Mouse (Mus musculus) kidney, adult 2 months (tissue): ENCODE data around the gene Gm14435. TPM values are rescaled to one million over a fixed set of nuclear protein-coding genes. Genes with fewer than 3 reads are reported as not detected.
"Not testable (repeated sequence)": the region's sequence is repeated elsewhere in the genome, so short reads cannot be mapped to it uniquely, and the experiment has no call there.

Source experiments
- DNase-seq: peaks from one replicate; pipeline ENCODE4 v3.0.0; 2021
- H3K27ac ChIP-seq: fragments of 200-500 bp; 2 replicates; pipeline ENCODE4 v1.5.1; 2012; ENCODE audit warnings: low read depth, low read length, control low read depth, inconsistent platforms; ENCODE audit not compliant: insufficient read depth
- H3K27me3 ChIP-seq: fragments of 200-500 bp; replicated peaks from 2 replicates; pipeline ENCODE4 v1.6.1; 2012; ENCODE audit warnings: mild to moderate bottlenecking, moderate library complexity, low read length, inconsistent platforms; ENCODE audit not compliant: control insufficient read depth, insufficient read depth
- H3K36me3 ChIP-seq: fragments of 200-500 bp; 2 replicates; pipeline ENCODE4 v1.6.1; 2012; ENCODE audit warnings: mild to moderate bottlenecking, moderate library complexity, low read length, inconsistent platforms; ENCODE audit not compliant: control insufficient read depth, insufficient read depth
- H3K4me1 ChIP-seq: fragments of 200-500 bp; 2 replicates; pipeline ENCODE4 v1.6.1; 2011; ENCODE audit warnings: low read length; ENCODE audit not compliant: control insufficient read depth, insufficient read depth
- H3K4me3 ChIP-seq: fragments of 200-500 bp; 2 replicates; pipeline ENCODE4 v1.5.1; 2011; ENCODE audit warnings: mild to moderate bottlenecking, low read depth, low read length, control low read depth; ENCODE audit not compliant: insufficient read depth
- WGBS: fragments of 180-500 bp; shearing (Covaris S2); methylation state at CpG from one replicate; pipeline ENCODE4 v1.1.7; 2018; 5-methylcytosine and 5-hydroxymethylcytosine counted together
- polyA plus RNA-seq: library from polyadenylated mRNA; depleted of rRNA; stranded (reverse); fragments of >200 nt; gene quantifications from 2 replicates; pipeline ENCODE4 v1.2.3, GENCODE M21; 2012; rRNA removed

The Gm14435 gene
- polyA plus RNA-seq = 0.84 and 1.3 TPM in 2 replicates

GRCm38 (mm10) chr2:176423294-176423693 lies at the start of gene Gm14435:
TSS of gene Gm14435 (plus strand) at chr2:176423594.
- no CpG with 5 or more reads among the region's 6 CpGs for WGBS
- H3K36me3 ChIP-seq, H3K4me3 ChIP-seq: not testable (repeated sequence)

More at GRCm38 (mm10) chr2:176423294-176423693, at the start of gene Gm14435:
- H3K27ac ChIP-seq, H3K4me1 ChIP-seq, DNase-seq, H3K27me3 ChIP-seq: not testable (repeated sequence)

Other genes starting within 250 kb of the Gm14435 start
- gene 2210418O10Rik, start 197.0 kb upstream of the Gm14435 start, polyA plus RNA-seq = 0.75 and 1.1 TPM in 2 replicates
- gene Gm11009, start 104.1 kb upstream of the Gm14435 start, polyA plus RNA-seq = not detected in 2 replicates
- 1.5 and 3.3 TPM in 2 replicates for gene Gm14434, start 63.2 kb downstream of the Gm14435 start, polyA plus RNA-seq
- gene Zfp967, start 97.5 kb downstream of the Gm14435 start, polyA plus RNA-seq = not detected in 2 replicates
- gene Gm14308, start 212.8 kb downstream of the Gm14435 start, polyA plus RNA-seq = 3.5 and 4.5 TPM in 2 replicates
- 1.8 and 2.6 TPM in 2 replicates for gene Zfp973, start 246.9 kb downstream of the Gm14435 start, polyA plus RNA-seq